Mouse (Mus musculus) liver, embryonic 14.5 days (tissue): ENCODE measurements at regions not wholly inside any gene's neighbourhood (a gene's known extent, or its start where the extent isn't known, plus 50 kb on each side); places are given as distances from the start of the nearest gene placed in this dataset.
"Not testable (repeated sequence)": the region's sequence is repeated elsewhere in the genome, so short reads cannot be mapped to it uniquely, and the experiment has no call there.

Experiments used
- ATAC-seq: fragments of 200-750 bp; cut with Nextera tagmentation; 2 replicates; pipeline ENCODE4 v1.8.0; 2017; ENCODE audit warnings: moderate number of reproducible peaks, mild to moderate bottlenecking, moderate library complexity; ENCODE audit not compliant: insufficient read depth
- DNase-seq, 3 experiments: peaks; one replicate each; pipeline ENCODE4 v3.0.0-alpha.2; 2012 to 2013; ENCODE audit warnings: low read depth in 3 of 3, low spot score in 3 of 3
- H3K27ac ChIP-seq: fragments of 300-500 bp; sonication (generic); 2 replicates; pipeline ENCODE4 v1.5.1; 2014; ENCODE audit warnings: moderate library complexity, mild to moderate bottlenecking, control low read depth, inconsistent platforms
- H3K27me3 ChIP-seq: fragments of 300-500 bp; sonication (generic); 2 replicates; pipeline ENCODE4 v1.6.1; 2014; ENCODE audit warnings: mild to moderate bottlenecking, low read length, moderate library complexity; ENCODE audit not compliant: control insufficient read depth, insufficient read depth
- H3K36me3 ChIP-seq: fragments of 300-500 bp; sonication (generic); replicated peaks from 2 replicates; pipeline ENCODE4 v1.6.1; 2014; ENCODE audit warnings: low read depth; ENCODE audit not compliant: control insufficient read depth, insufficient read depth
- H3K4me1 ChIP-seq, 2 experiments: fragments of 200-500 bp in 1 of 2; fragments of 300-500 bp in 1 of 2; sonication (generic) in 1 of 2; replicated peaks; 2 replicates each; pipeline ENCODE4 v1.6.1; 2012 to 2014; ENCODE audit warnings: antibody characterized with exemption in 1 of 2, inconsistent platforms in 1 of 2, low read length in 1 of 2; ENCODE audit not compliant: control insufficient read depth in 2 of 2, insufficient read depth in 2 of 2
- H3K4me2 ChIP-seq: fragments of 300-500 bp; sonication (generic); 2 replicates; pipeline ENCODE4 v1.6.1; 2014; ENCODE audit warnings: low read depth, mild to moderate bottlenecking, control low read depth, moderate library complexity
- H3K4me3 ChIP-seq, 2 experiments: fragments of 200-500 bp in 1 of 2; fragments of 300-500 bp in 1 of 2; sonication (generic) in 1 of 2; 2 replicates each; pipeline ENCODE4 v1.5.1; 2012 to 2014; ENCODE audit warnings: low read depth in 2 of 2, low read length in 2 of 2, mild to moderate bottlenecking in 2 of 2, control low read depth in 1 of 2, inconsistent platforms in 1 of 2, moderate library complexity in 1 of 2; ENCODE audit not compliant: insufficient read depth in 1 of 2
- H3K9ac ChIP-seq: fragments of 300-500 bp; sonication (generic); replicated peaks from 2 replicates; pipeline ENCODE4 v1.6.1; 2014; ENCODE audit warnings: mild to moderate bottlenecking, control low read depth, moderate library complexity
- H3K9me3 ChIP-seq: fragments of 300-500 bp; sonication (generic); 2 replicates; pipeline ENCODE4 v1.6.1; 2016; ENCODE audit warnings: low read length, mixed read lengths; ENCODE audit not compliant: control insufficient read depth
- CTCF ChIP-seq: IDR thresholded peaks from 2 replicates; pipeline ENCODE4 v1.5.1; 2016; ENCODE audit warnings: antibody characterized with exemption, low read depth, control low read depth
- EP300 ChIP-seq: IDR thresholded peaks from 2 replicates; pipeline ENCODE4 v1.6.1; 2016; ENCODE audit warnings: antibody characterized with exemption, low read depth
- WGBS: fragments of 180-500 bp; shearing (Covaris S2); extraction: QIAGEN DNeasy Blood & Tissue Kit; methylation state at CpG from one replicate; pipeline ENCODE4 v1.1.7; 2014; ENCODE audit not compliant: insufficient replicate concordance; 5-methylcytosine and 5-hydroxymethylcytosine counted together

DNA sequence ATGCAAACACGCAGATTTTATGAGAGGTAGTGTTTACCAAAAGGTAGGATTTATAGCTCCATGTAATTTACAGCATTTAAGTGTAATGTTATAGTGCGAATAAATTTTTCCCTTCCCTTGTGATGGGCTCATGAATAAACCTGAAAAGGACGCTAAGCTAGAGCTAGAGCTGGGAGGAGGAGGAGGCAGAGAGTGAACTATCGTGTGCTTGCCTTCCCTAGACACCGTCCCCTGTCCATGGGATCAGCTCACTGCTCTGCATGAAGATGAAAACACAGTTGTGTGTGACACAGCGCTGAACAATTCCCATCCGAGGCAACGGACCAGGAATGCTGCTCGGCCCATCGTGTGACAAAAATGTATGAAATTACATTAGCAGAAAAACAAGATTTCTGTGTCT is 81.7 kb upstream of the Ifngr1 start:
- ATAC-seq (no peak), DNase-seq (no peak)
- 69% methylated on average over 10 of the region's 10 CpGs for WGBS
- H3K27me3 ChIP-seq, result no peaks in the 10 kb centered on the region
- TF ChIP-seq EP300, result no peak
- TF ChIP-seq CTCF, result no peak
- no peaks in the 10 kb centered on the region for H3K9me3 ChIP-seq
- H3K4me3 ChIP-seq, result no peak overlapping the region
- H3K36me3 ChIP-seq, result no peaks in the 10 kb centered on the region
- no peak overlapping the region for H3K9ac ChIP-seq
- 0 out of 4 replicates have a peak, but pooled peaks cover 0 to 4% of the 10 kb centered on the region in 2 experiments for H3K4me1 ChIP-seq
- H3K4me2 ChIP-seq, result no peak overlapping the region
- H3K27ac ChIP-seq, result no peak overlapping the region

DNA sequence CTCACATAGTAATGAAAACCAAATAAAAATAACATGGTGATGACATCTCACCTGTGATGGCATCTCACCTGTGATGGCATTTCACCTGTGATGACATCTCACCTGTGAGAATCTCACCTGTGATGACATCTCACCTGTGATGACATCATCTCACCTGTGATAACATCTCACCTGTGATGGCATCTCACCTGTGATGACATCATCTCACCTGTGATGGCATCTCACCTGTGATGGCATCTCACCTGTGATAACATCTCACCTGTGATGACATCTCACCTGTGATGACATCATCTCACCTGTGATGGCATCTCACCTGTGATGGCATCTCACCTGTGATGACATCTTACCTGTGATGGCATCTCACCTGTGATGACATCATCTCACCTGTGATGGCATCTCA is 77.4 kb upstream of the Ifngr1 start:
- H3K9me3 ChIP-seq, H3K27ac ChIP-seq, H3K4me3 ChIP-seq, DNase-seq, H3K4me1 ChIP-seq, H3K27me3 ChIP-seq, H3K4me2 ChIP-seq, H3K9ac ChIP-seq, H3K36me3 ChIP-seq, ATAC-seq: not testable (repeated sequence)

DNA sequence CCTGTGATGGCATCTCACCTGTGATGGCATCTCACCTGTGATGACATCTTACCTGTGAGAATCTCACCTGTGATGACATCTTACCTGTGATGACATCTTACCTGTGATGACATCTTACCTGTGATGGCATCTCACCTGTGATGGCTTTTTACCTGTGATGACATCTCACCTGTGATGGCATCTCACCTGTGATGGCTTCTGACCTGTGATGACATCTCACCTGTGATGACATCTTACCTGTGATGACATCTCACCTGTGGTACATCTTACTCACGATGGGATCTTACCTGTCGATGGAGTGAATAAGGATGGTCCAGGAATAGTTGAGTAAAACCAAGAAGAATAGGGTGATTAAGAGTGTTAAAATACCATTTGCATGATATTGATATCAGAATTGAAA is 76.9 kb upstream of the Ifngr1 start:
- TF ChIP-seq CTCF, result no peak
- no peak for TF ChIP-seq EP300
- H3K4me1 ChIP-seq, result no peaks in the 10 kb centered on the region
- DNase-seq (no peak), ATAC-seq (no peak)
- H3K9ac ChIP-seq, result no peak overlapping the region
- no peaks in the 10 kb centered on the region for H3K27me3 ChIP-seq
- WGBS, result 72% methylated on average over 2 of the region's 2 CpGs
- H3K9me3 ChIP-seq, result no peaks in the 10 kb centered on the region
- H3K36me3 ChIP-seq, result no peaks in the 10 kb centered on the region
- H3K4me2 ChIP-seq, result no peak overlapping the region
- H3K27ac ChIP-seq, result no peak overlapping the region
- H3K4me3 ChIP-seq, result no peak overlapping the region

DNA sequence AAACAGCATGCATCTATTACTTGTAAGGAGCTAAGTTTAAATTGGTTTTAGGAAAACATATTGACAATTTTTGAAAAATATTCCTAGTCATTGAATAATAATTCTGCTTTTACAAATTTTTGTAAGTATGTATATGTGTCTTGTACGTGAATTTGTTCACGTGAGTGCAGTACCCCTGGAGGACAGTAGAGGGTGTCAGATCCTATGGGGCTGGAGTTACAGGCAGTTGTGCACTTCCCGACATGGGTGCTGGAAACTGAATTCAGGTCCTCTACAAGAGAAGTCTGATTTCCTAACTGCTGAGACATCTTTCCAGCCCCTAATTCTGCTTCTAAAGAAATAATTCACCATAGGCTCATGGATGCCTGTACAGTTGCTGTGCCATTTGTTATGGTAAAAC is 75.7 kb upstream of the Ifngr1 start:
- Histone ChIP-seq H3K9ac (no peak overlapping the region), H3K4me2 (no peak overlapping the region), H3K27me3 (no peaks in the 10 kb centered on the region), H3K9me3 (no peaks in the 10 kb centered on the region), H3K36me3 (no peaks in the 10 kb centered on the region), H3K4me1 (no peaks in the 10 kb centered on the region), H3K27ac (no peak overlapping the region), H3K4me3 (no peak overlapping the region)
- WGBS, result 85% methylated on average over 3 of the region's 3 CpGs
- ATAC-seq, result no peak
- no peak for TF ChIP-seq EP300
- peak; percentile 35 for TF ChIP-seq CTCF
- no peak for DNase-seq

DNA sequence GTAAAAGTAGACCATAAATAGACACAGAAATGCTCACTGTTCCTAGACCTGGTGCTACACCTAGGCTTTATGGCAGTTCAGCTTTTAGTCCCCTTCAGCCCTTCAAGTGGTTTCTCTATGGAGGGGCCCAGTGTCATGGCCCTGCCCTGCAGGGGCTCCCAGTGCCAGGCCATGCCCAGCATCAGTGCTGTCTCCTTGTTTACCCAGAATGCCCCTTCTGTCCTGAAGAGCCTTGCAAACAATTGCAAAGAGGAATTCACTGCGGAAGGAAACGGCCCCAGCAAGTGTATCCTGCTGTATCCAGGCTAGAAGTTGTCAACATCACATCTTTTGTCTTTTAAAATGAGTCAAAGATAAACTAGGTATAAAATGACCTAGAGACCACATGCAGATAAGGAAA is 74.7 kb upstream of the Ifngr1 start:
- no peak for ATAC-seq
- H3K4me3 ChIP-seq, result no peak overlapping the region
- H3K36me3 ChIP-seq, result no peaks in the 10 kb centered on the region
- H3K4me1 ChIP-seq, result no peaks in the 10 kb centered on the region
- DNase-seq, result no peak
- TF ChIP-seq EP300 (no peak), CTCF (no peak)
- H3K9ac ChIP-seq, result no peak overlapping the region
- H3K27ac ChIP-seq, result no peak overlapping the region
- H3K4me2 ChIP-seq, result no peak overlapping the region
- 37% methylated on average over 2 of the region's 2 CpGs for WGBS
- H3K9me3 ChIP-seq, result no peaks in the 10 kb centered on the region
- no peaks in the 10 kb centered on the region for H3K27me3 ChIP-seq

DNA sequence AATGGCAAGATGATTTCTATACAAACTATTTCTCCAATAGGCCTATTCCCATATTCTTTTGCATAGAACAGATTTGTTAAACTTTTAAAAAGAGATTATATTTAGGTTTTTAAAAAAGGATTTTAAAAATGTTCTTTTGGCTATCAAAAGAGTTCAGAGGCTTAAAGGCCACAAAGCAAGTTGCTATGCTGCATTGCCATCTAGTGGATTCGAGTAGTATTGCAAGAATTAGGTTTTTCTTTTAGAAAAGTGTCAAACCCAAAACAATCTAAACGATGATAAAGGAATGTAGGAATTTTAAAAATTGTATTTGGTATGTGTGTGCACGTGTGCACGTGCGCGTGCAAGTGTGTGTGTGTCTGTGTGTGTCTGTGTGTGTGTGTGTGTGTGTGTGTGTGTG is 73.0 kb upstream of the Ifngr1 start:
- H3K9ac ChIP-seq, result no peak overlapping the region
- H3K27ac ChIP-seq, result no peak overlapping the region
- no peak overlapping the region for H3K4me2 ChIP-seq
- H3K9me3 ChIP-seq, result no peaks in the 10 kb centered on the region
- WGBS, result 2% methylated on average over 6 of the region's 6 CpGs
- ATAC-seq (no peak), DNase-seq (no peak)
- peak; percentile 64 for TF ChIP-seq CTCF
- TF ChIP-seq EP300, result no peak
- H3K36me3 ChIP-seq, result no peaks in the 10 kb centered on the region
- no peak overlapping the region for H3K4me3 ChIP-seq
- no peaks in the 10 kb centered on the region for H3K27me3 ChIP-seq
- H3K4me1 ChIP-seq, result no peaks in the 10 kb centered on the region
